Mouse (Mus musculus): ENCODE results near the gene Cyb5b.

DNA sequence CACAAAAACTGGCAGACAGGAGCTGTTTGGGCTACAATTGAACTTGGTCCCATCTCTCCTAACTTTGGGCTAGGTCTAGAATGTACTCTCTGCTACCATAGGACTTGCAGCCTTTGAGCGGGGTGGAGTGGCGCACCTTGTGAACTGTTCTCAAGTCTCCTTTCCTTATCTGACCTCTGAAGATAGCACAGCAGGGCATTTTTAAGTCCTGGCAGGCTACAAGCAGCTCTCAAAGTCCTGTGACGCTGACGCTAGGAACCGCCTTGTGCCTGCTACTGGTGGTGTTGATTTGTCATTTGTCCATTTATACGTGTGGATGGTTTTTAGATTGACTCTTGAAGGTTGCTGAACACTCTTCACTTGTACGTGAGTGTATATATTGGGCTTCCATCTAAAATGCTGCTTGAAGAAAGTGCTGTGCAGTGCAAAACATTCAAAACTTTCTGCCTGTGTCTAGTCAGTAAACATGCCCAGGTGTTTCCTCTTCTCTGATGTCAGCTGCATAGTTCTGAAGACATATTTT is 13.9 kb downstream of the Cyb5b start:
- TF ChIP-seq POLR2A (IDR thresholded peaks at IDR 0.05; ENCODE audit: insufficient read depth, low read depth, low read length), result no peak
- TF ChIP-seq CTCF (IDR thresholded peaks at IDR 0.05; ENCODE audit: insufficient read depth, low read depth, low read length), result no peak

Measured in olfactory bulb, adult 2 months (tissue).